Mouse (Mus musculus) cortical plate, adult 2 months (tissue): ENCODE results near the gene Brat1.

ENCODE experiments used
- CTCF ChIP-seq: fragments of 200-500 bp; IDR thresholded peaks from 2 replicates; pipeline ENCODE4 v1.5.1; 2011; ENCODE audit warnings: mild to moderate bottlenecking, control low read depth, low read length; ENCODE audit not compliant: insufficient read depth; ENCODE audit errors: extremely low read depth
- POLR2A ChIP-seq: fragments of 200-500 bp; IDR thresholded peaks from 2 replicates; pipeline ENCODE4 v1.6.1; 2011; ENCODE audit warnings: mild to moderate bottlenecking, low read length, control low read depth; ENCODE audit not compliant: insufficient read depth; ENCODE audit errors: extremely low read depth

GRCm38 (mm10) chr5:140680950-140681349, 23.9 kb upstream of the Brat1 start:
- TF ChIP-seq CTCF, result no peak
- no peak for TF ChIP-seq POLR2A
